Mouse (Mus musculus) spleen, postnatal 0 days (tissue): ENCODE results near the gene Atp8a1. TPM values are rescaled to one million over a fixed set of nuclear protein-coding genes. Genes with fewer than 3 reads are reported as not detected.

Experiments
- polyA plus RNA-seq: library from polyadenylated mRNA; unstranded; fragments of >200 nt; fragmentation: Nextera tagmentation; extraction: Ambion mirVana; gene quantifications from 2 replicates; pipeline ENCODE4 v1.2.1, GENCODE M21; 2015

The Atp8a1 gene
- 52.3 and 58.0 TPM in 2 replicates for polyA plus RNA-seq

GRCm38 (mm10) chr5:67847253-67848165, at the start of gene Atp8a1:
TSS of gene Atp8a1 (minus strand) at chr5:67847434.

GRCm38 (mm10) chr5:67607804-67608673, 239.2 kb downstream of the Atp8a1 start, which contains the start of gene Shisa3:
TSS of gene Shisa3 (plus strand) at chr5:67607882.

Other genes starting within 250 kb of the Atp8a1 start
- 0.22 and 0.38 TPM in 2 replicates for gene Shisa3, start 239.6 kb downstream of the Atp8a1 start, polyA plus RNA-seq
- gene Gm5108, start 94.2 kb upstream of the Atp8a1 start, polyA plus RNA-seq: not detected in 2 replicates
- gene Gm21905, start 99.0 kb upstream of the Atp8a1 start, polyA plus RNA-seq: not detected in 2 replicates
- not detected in 2 replicates for gene Grxcr1, start 184.4 kb upstream of the Atp8a1 start, polyA plus RNA-seq